Mouse (Mus musculus) left cerebral cortex, postnatal 4 days (tissue): ENCODE data around the gene Mad1l1. TPM values are rescaled to one million over a fixed set of nuclear protein-coding genes. Genes with fewer than 3 reads are reported as not detected.

ENCODE experiments used
- DNase-seq: peaks from one replicate; pipeline ENCODE4 v3.0.0-alpha.2; 2022
- intact Hi-C: fragments of 180-260 bp; cut with DNase I; formaldehyde crosslinking; loops from one replicate; pipeline ENCODE4 v1.15.1; 2025
- total RNA-seq, 2 experiments: library from RNA; stranded (reverse); gene quantifications; 2 replicates each; pipeline ENCODE4 v1.2.3; 2021

The Mad1l1 gene
- total RNA-seq, 2 experiments from 2014 or later = 24.1 to 24.7 TPM

DNA sequence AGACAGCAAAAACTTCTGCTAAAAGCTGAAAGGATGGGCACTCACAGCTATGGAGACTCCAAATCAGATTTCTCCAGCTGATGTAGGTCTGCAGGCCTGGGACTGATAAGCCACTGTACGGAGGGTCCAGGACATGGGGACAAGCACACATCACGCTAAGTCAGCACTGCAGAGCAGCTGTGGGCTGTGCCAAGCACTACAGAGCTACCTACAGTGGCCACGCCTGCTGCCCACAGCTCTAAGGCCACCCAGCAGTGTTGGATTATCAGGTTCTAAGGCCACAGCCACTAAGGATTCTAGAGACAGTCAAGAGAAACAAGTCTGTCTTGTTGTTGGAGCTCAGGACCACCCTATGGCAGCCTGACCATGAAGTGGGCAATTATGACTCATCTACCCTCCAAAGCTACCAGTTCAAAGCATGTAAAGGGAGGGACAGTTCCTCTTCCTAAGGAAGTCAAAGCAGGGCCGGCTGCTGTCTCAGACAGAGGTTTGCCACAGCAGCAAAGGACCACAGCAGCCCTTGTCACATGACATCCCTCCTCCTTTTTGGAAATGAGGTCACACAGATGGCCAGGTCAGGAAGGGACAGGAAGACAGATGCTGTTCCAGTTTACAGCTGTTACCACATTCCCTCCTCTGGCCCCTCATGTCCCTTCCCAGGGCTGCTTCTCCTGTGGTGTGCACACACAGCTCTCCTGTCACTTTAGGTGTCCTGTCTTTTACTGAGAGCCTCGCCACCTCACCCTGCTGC lies 56.4 kb downstream of the Mad1l1 start:
- DNase-seq = no peak
- intact Hi-C loops = no loop called here

DNA sequence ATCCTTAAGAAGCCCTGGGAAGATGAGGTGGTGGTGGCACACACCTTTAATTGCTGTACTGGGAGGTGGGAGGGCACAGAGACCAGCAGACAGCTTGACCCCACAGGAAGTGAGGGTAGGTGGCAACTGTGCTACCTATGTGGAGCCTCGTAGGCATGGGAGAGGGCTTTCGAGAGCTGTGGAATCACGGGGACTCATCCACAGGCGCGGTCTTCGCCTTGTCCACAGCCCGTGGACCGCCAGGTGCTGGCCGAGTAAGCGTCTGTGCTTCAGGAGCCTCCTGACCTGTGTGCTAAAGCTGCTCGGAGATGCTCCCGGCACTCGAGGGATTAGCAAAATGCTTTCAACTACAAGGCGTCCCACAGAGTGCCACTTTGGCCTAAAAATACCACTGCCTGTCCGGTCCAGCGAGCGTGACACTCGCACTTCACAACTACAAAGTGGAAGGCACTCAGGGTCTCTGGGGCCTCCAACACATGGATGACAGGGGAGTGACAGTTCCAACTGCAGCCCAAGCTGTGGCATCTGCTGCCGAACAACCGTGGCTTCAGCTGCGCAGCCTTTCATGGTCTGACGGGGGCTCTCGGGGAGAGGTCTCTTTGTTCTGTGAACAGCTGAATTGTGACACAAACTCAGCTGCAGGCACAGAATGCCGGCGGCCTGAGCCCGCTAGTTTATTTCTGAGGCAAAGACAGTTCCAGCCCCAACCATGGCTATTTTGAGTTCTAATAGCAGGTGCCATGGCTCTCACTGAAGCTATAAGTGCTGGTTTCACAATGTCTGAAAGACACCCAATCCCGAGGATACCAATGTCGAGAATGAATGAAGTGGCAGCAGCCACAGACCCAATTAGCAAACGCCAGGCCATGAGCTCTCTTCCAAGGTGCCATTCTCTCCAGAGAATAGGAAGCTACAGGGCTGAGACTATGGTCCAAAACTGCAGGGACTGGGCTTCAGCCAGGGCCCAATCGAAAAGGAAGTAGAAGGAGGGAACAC lies 57.3 kb downstream of the Mad1l1 start:
- peak; percentile 48 for DNase-seq
- intact Hi-C loops = no loop called here

DNA sequence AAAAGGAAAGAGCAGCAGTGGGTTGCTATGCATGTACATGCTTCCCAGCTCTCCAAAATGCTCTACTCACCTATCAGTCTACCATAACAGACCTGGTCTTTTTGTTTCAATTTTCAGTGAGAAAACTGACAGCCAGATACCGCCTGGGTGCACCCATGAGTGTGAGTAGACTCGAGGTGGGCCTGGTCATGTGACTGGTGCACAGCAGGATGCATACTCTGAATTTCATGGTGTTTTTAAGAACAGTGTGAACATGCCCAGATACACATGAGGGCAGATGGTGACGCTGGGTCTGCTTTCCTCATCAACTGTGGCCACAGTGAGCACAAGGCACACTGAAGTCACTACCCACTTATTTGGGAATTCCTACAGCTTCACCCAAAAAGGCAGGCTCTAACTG lies 59.0 kb downstream of the Mad1l1 start:
- intact Hi-C loops = no loop called here
- no peak for DNase-seq

DNA sequence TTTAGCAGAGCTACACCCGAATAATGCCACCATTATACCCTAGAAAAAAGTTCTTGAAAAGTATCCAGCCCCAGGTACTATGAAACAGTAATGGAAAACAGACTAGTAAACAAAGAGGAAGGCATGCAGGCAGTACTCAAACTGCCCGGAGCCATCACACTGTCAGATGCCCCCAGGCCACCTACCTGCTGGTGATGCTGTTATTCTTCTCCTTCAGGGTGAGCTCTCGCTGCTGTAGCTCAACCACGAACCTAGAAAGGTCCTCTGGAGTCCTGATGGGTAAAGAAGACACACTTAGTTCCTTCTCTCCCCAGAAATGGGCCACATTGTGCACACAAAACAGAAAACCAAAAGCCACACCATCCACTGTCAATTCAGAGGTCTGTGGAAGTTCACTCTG lies 60.0 kb downstream of the Mad1l1 start:
- DNase-seq = no peak
- intact Hi-C loops = no loop called here

DNA sequence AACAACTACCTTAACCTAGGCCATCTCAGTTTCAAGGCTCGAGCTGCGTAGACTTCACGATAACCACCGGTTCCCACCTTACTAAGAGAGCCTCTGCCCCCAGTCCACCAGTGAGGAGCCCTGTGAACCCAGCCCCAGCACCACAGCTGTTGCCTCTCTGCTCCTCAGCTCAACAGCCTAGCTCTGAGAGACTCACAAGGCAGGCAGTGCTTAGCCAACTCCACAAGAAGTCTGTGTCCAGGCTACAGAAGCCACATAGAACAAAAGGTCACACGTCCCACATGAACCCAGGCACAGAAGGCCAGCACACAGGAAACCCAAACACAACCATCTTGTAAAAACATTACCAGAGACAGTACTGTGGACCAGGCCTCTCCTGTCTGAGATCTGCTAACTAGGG lies 62.7 kb downstream of the Mad1l1 start:
- intact Hi-C loops = no loop called here
- no peak for DNase-seq

DNA sequence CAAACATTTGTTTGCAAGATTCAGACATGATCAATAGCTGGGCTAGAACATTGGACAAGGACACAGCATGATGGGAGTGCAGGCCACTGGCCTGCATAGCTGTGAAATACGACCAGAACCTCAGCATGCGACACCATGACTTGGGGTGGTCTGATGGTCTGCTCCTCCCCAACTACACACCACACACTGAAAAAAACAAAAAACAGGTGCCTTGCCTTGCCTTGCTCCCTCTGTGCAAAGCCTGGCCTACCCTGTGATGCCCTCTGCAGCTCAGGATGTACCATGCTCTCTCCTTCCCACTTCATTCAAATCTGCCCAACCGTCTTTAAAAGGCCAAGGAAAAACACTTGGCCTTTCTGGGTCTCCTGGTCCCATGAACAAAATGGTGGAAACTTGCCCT lies 63.3 kb downstream of the Mad1l1 start:
- no peak for DNase-seq
- intact Hi-C loops = no loop called here

DNA sequence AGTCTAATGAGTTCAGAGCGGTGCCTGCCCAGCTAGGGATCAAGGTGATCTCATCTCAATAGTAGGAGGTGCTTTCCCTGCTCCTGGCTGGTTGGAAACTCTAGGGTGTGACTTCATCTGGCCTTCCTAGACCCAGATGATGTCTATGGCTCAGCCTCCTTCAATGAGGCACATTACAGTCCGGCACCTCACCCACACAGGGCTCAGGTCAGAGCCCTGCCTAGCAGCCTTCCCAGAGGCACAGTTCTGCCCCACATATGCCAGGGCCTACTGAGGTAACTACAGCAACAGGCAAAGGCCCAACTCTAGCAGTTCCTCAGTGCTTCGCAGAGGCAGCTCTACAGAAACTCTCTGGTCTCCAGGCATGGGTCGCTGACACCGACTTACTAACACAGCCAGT lies 63.9 kb downstream of the Mad1l1 start:
- DNase-seq = peak; percentile 16
- intact Hi-C loops = no loop called here

DNA sequence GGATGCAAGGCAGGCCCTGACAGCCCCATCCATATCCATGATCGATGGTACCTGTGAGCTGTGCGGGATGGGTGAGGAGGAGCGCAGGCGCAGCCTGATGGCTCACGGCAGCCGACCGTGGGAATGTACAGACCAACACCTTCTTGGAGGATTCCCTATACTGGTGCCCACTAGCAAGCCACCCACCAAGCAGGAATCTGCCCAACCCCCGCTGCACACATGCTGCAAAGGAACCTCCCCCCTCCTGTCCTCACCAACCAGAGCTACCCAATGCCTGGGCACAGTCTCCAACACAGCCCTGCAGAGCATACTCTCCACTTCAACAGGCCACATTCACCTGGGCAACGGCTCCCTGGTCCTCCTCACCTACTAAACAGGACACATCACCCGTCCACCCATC lies 64.7 kb downstream of the Mad1l1 start:
- DNase-seq = no peak
- intact Hi-C loops = no loop called here

DNA sequence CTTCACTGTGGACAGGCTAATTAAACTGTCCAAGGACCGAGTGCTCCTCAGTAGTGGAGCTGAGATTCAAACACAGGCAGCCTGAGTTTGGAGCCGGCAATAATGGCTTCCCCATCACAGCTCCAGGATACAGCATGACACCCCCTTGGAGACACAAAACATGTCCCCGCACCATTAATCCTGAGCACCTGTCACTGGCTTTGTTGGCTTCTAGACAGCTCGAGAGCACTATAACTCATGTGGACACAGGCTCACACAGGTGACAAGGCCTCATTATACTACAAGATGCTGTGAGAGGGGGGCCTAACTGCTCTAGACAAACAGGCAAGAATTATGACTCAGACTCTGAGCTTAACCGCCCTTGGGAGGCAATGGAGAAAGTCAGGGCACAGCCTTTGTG lies 66.1 kb downstream of the Mad1l1 start:
- intact Hi-C loops = no loop called here

DNA sequence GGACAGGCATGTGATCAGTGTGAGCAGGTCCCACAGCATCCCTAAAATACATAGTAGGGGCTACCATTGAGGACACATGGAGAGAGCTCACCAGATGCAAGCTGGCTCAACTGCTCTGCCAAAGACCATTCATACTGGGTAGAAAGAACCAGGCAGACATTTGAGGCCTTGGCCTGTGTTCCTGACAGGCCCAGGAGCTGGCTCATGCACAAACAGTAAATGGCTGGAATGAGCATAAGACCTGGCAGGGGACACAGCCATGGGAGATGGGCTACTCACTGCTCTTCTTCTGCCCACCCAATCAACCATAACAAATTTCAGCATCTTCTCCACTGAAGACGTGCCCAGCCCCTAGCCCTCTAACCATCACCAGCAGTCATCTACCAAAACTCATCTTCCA lies 66.7 kb downstream of the Mad1l1 start:
- intact Hi-C loops = no loop called here

More for the DNA sequence above, 66.1 kb downstream of the Mad1l1 start:
- no peak for DNase-seq

DNA sequence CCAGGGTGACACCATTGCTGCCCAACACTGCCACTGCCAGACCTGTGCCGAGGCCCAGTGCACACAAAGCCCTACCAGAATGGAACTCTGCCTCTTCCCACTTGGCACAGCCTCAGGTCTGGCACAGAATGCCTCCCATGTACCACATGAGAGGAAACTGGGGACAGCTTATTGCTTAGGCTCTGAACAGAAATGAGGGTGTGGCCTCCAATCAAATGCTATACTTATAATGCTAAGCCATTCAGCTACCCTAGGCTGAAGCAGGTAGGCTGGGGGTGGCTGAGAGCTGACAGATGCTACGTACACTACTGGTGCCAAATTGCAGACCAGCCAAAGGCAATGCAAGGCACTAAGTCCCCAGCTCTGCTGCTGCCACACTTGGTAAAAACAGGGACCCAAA lies 69.4 kb downstream of the Mad1l1 start:
- intact Hi-C loops = no loop called here
- DNase-seq = peak; percentile 45

More for the DNA sequence above, 66.7 kb downstream of the Mad1l1 start:
- DNase-seq = peak; percentile 62

DNA sequence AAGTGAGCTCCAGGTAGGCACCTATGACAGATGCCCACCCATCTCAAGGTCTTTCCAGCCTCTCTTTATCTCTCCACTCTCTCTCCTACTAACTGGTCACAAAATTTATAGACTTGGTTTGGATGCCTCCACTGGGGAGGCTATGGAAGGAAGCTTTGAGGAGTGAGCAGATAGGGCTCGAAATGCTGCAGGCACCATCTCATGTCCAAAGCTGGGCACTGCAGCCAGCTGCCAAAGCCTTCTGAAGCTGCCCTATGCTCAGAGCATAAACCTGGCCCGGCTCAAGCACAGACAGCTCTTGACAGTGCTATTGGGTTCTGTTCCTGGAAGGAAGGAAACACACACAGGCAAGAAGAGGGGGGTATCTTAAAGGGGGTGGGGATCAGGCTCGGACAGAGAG lies 71.0 kb downstream of the Mad1l1 start:
- peak; percentile 27 for DNase-seq
- intact Hi-C loops = no loop called here

DNA sequence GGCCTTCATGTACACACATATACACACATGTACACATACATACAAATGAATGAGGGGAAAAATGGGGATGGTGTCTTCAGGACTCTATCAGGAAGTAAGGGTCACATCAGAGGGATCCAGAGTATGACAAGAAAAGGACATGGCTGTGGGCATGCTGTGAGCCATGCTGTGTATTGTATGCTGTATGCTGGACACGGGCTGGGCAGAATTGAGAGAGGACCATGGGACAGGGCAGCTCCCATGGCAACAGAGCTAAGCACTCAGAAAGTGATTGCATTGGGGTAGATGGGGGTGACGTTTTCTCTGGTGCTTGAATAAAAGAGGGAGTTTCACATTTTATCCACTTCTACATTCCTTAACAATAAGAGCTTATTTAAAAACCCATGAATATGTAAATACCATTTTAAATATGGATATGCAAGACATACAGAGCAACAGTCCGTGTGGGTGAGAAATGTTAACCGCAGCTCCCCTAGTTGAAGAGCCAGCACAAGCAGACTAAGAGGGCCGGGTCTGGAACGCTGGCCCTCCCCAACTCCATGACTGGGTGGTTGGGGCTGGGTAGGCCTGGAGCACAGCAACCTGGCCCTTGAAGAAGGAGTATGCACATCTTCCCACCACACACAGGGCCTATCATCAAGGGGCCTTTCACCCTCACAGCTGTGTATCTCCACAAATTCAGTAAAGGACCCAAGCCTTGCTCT lies 71.8 kb downstream of the Mad1l1 start:
- intact Hi-C loops = loop anchor here (10.0 kb wide), 1 partner anchor 115 kb away; no protein-coding TSS in a partner anchor
- no peak for DNase-seq

DNA sequence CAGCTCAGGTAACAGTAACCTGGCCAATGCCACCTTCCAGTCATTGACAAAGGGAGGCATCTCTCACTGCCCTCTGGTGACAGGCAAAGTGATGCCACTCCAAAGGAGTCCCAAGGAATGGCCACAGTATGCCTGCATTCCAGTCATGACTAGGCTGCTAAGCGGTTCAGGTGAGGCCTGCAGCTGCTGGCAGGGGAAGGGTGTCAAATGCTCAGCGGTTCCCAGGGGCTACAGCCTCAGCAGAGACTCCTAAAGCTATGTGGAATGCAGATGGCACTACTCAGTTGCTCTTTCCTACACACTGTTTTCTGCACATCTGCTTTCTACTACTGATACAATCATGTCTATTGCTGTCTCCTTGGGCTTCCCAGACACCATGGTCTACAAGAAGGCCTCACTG lies 73.3 kb downstream of the Mad1l1 start:
- intact Hi-C loops = loop anchor here (10.0 kb wide), 1 partner anchor 113 kb away; no protein-coding TSS in a partner anchor

DNA sequence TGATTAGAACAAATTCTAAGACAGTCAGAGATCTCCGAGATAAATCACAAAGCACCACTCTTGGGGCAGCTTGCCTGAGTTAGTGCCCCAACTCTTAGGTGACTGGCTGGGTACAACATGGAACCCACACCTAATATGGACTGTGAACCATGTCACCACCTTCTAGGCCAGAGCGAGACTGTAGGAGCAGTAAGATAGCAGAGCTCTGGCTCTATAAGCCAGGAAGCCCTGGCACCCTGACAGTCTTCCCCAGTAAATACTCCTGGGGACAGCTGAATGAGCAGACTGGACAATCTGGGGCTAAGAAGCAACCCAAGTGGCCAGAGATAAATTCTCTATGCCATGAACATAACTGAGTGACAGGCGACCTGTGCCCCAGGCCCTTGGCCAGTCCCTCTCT lies 81.1 kb downstream of the Mad1l1 start:
- intact Hi-C loops = loop anchor here (10.0 kb wide), 1 partner anchor 105 kb away; no protein-coding TSS in a partner anchor
- DNase-seq = no peak

More for the DNA sequence above, 73.3 kb downstream of the Mad1l1 start:
- DNase-seq = no peak

DNA sequence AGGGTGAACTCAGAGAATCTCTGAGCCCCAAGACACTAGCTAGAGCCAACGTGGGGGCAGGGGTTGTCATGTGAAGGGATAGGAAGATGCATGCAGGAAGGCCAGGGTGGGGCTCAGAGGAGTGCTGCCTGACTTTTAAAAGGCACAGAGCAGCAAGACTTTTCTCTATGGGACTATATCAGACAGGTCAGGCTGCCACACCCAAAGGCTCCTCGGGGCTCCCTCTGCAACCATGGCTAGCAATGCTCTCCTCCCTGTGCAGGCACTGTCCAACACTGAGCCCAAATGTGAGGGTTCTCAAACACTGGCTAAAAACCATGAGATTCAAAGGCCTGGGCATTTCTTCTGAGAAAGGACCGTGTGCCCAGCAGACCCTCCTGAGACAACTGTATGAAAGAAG lies 82.5 kb downstream of the Mad1l1 start:
- no peak for DNase-seq
- intact Hi-C loops = no loop called here

DNA sequence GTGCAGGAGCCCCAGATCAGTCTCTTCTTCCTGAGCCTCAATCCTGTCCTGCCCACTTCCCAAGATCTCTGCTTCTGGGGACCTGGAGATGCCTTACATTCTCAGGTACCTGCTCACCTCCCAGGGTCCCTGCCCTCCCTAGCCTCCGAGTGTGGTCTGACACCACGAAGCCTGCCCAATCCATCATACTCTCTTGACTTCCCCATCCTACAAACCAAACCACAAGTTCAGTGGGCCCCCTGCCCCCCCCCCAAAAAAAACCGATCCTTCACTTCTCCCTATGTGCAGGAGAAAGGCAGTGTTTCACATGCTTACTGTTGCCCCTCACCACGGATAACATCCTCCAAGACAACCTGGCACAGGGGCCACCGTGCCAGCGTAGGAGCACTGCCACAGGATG lies 90.5 kb downstream of the Mad1l1 start:
- DNase-seq = no peak
- intact Hi-C loops = no loop called here

DNA sequence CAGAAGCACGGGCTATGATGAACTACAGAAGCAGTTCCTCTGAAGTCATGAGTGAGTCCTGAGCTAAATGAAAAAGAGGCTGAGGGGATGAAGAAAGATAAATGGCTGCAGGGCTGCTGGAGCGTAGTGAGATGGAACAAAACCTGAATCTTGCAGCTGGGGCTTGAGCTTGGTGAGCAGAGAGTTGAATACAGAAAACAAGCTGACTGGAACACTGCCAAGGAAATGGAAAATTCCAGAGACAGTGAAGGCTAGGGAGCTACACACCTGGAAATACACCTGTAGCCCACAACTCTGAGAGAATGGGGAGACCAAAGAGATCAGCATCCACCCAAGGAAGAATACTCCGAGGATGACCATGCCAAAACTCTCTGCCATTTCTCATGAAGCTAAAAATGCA lies 93.0 kb downstream of the Mad1l1 start:
- intact Hi-C loops = no loop called here
- DNase-seq = no peak

DNA sequence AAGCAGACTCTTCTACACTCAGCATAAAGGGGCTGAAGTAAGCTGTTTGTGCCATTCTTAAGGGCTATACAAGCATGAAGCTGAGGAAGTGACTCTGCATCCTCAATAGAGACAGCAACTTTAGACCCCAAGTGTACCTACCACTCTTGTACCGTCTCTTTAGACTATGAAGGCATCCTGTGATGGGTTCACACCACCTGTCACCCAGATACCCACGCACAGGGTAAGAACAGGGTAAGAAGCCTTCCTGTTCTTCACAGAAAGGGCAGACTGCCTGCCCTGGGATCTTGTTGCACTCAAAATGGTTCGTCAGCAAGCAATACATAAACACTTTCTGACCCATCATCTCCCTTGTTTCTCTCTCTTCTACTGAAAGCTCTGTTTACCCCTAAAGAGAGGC lies 94.5 kb downstream of the Mad1l1 start:
- no peak for DNase-seq
- intact Hi-C loops = no loop called here

DNA sequence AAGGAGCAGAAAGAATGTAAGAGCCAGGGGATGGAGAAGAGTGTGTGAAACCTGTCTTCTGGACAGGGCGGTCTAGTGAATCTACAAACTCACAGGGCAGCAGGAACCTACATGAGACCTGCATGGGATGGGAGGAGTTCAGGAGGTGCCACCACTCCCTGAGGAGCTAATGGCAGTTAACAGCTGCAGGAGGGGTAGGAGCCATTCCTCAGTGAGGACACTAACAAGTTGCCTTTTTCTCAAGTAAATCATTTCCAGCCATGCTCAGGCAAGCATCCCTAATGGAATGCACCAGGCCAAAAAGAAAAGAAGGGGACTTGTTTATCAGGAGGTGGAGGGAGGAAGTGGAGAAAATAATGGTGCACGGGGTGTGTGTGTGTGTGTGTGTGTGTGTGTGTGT lies 95.5 kb downstream of the Mad1l1 start:
- intact Hi-C loops = no loop called here
- DNase-seq = no peak

DNA sequence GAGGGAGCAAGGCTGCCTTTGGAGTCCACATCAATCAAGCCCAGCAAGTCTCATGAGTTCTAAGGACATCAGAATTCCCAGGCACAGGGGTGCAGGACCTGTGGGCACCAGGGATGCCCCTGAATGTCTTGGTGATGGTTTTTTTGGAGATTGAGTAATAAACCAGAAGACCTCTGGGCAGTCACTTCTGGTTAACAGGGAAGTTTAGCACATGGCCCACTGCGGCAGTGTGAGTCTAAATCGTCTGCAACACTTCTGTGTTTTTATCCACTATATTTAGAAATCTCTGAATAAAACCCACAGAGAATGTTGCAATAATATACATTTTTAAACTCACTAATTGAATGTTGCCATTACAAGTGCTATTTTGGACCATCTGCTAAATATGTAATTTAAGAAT lies 96.2 kb downstream of the Mad1l1 start:
- intact Hi-C loops = no loop called here
- DNase-seq = no peak
